Mouse (Mus musculus) midbrain, embryonic 10.5 days (tissue): ENCODE data around the gene Cubn. TPM values are rescaled to one million over a fixed set of nuclear protein-coding genes. Genes with fewer than 3 reads are reported as not detected.

Experiments used
- DNase-seq: peaks from one replicate; pipeline ENCODE4 v3.0.0-alpha.2; 2017; ENCODE audit warnings: low spot score
- H3K27ac ChIP-seq: fragments of 300-500 bp; sonication (generic); replicated peaks from 2 replicates; pipeline ENCODE4 v1.5.1; 2016; ENCODE audit warnings: mild to moderate bottlenecking
- H3K27me3 ChIP-seq: fragments of 300-500 bp; sonication (generic); 2 replicates; pipeline ENCODE4 v1.6.1; 2016; ENCODE audit warnings: low read depth, mild to moderate bottlenecking; ENCODE audit not compliant: poor library complexity, severe bottlenecking
- H3K36me3 ChIP-seq: fragments of 300-500 bp; sonication (generic); 2 replicates; pipeline ENCODE4 v1.6.1; 2016; ENCODE audit warnings: mild to moderate bottlenecking, moderate library complexity
- H3K4me1 ChIP-seq: fragments of 300-500 bp; sonication (generic); 2 replicates; pipeline ENCODE4 v1.6.1; 2016
- H3K4me3 ChIP-seq: fragments of 300-500 bp; sonication (generic); 2 replicates; pipeline ENCODE4 v1.5.1; 2016; ENCODE audit warnings: mild to moderate bottlenecking, moderate library complexity
- H3K9me3 ChIP-seq: fragments of 300-500 bp; sonication (generic); replicated peaks from 2 replicates; pipeline ENCODE4 v1.6.1; 2016; ENCODE audit warnings: mild to moderate bottlenecking
- WGBS: fragments of 180-500 bp; shearing (Covaris S2); methylation state at CpG from one replicate; pipeline ENCODE4 v1.1.7; 2016; 5-methylcytosine and 5-hydroxymethylcytosine counted together
- polyA plus RNA-seq: library from polyadenylated mRNA; unstranded; fragments of >200 nt; fragmentation: Nextera tagmentation; extraction: Ambion mirVana; gene quantifications from 2 replicates; pipeline ENCODE4 v1.2.1, GENCODE M21; 2016

Gene Cubn
- polyA plus RNA-seq, 1 experiment from 2014 or later: 0.48 TPM

DNA sequence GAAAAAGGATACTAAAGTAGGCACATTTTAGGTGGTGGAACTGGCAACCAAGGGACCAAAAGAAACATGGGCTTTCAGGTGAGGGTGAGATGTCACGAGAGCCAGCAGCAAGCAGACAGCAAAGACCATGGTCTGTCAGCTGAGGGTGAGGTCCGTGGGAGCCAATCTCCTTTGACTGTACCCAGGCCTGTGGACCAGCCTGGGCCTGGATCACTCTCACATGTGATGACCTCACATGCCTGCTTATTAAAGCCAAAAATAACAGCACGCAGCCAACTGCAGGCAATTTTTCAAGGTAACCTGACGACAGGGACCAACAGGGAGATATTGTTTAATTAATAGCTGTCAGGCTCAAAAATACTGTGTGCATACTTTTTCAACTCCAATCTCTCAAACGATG, 255.9 kb downstream of the Cubn start:
- no peak for DNase-seq
- peaks cover 10% of the 10 kb centered on the region for H3K4me1 ChIP-seq
- WGBS: 88% methylated on average over 5 of the region's 5 CpGs
- no peaks in the 10 kb centered on the region for H3K9me3 ChIP-seq
- no peaks in the 10 kb centered on the region for H3K36me3 ChIP-seq
- H3K27me3 ChIP-seq: no peaks in the 10 kb centered on the region
- no peak overlapping the region for H3K4me3 ChIP-seq
- no peak overlapping the region for H3K27ac ChIP-seq

DNA sequence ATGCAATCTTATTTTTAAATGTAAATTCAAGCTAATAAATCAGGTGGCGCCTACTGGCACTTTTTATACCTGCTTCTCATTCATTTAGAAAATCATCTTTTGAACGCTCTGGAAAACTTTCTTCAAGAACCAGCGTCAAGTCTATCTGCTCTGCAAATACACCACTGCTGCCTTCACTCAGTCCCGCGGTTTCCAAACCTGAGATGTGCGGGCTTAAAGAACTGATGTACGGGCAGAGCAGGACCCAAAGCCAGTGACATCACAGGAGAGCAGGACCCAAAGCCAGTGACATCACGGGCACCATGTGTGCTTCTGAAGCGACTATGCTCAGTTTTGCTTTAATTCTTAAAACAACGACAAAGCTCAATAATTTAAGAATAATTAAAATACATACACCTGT, 256.8 kb downstream of the Cubn start:
- DNase-seq: no peak

DNA sequence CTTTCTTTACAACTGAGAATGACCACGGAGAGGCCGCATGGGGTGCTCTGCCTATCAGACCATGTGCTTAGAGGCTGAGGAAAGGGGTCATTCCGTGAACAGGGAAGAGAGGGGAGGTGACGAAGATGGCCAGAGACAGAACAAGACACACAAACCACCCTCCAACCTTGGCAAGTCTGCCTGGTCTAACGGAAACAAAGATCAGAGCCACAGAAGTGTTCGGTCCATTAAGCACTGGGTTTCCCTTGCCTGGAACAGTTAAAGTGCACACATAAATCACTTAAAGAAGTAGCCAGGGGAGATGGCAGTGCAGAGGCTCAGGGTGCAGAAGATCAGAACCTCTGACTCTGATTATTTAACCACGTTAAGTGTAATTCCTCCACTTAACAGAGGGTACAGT, 257.7 kb downstream of the Cubn start:
- H3K27ac ChIP-seq: no peak overlapping the region
- H3K27me3 ChIP-seq: no peaks in the 10 kb centered on the region
- no peak overlapping the region for H3K4me3 ChIP-seq
- WGBS: 71% methylated on average over 7 of the region's 7 CpGs
- no peaks in the 10 kb centered on the region for H3K36me3 ChIP-seq
- 0 out of 2 replicates have a peak, but pooled peaks cover 4% of the 10 kb centered on the region for H3K4me1 ChIP-seq
- DNase-seq: no peak
- no peaks in the 10 kb centered on the region for H3K9me3 ChIP-seq

More for the DNA sequence above, 256.8 kb downstream of the Cubn start:
- Histone ChIP-seq H3K4me1 (0 out of 2 replicates have a peak, but pooled peaks cover 4% of the 10 kb centered on the region), H3K4me3 (no peak overlapping the region), H3K9me3 (no peaks in the 10 kb centered on the region), H3K27ac (no peak overlapping the region), H3K27me3 (no peaks in the 10 kb centered on the region), H3K36me3 (no peaks in the 10 kb centered on the region)
- WGBS: 93% methylated on average over 10 of the region's 10 CpGs

DNA sequence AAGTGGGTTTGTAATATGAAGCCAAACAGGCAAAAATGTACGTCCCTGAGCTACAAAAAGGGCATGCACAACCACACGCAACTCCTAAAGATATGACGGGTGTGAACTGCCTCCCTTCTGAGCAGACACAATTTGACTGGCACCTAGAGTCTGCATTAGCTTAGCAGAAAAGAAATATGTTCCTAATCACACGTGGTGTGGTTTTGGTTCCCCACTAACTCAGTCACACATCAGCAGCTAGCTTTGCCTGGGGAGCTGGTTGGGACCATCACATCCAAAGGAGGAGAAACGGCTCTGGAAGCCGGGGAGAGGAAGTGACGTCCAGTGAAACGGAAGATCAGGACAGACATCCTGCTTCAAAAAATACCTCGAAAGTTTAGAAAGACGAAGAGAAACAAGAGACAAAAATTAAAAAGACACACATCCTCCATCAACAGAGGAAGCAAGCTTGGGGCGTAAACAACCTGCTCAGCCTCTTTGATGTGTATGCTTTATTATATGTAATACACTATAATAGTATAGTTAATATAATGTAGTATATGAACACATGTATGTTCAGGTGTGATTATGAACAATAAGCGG, 258.3 kb downstream of the Cubn start:
- Histone ChIP-seq H3K9me3 (no peaks in the 10 kb centered on the region), H3K27me3 (no peaks in the 10 kb centered on the region), H3K27ac (no peak overlapping the region), H3K4me3 (no peak overlapping the region), H3K4me1 (0 out of 2 replicates have a peak, but pooled peaks cover 4% of the 10 kb centered on the region), H3K36me3 (no peaks in the 10 kb centered on the region)
- DNase-seq: no peak
- WGBS: 89% methylated on average over 12 of the region's 12 CpGs

DNA sequence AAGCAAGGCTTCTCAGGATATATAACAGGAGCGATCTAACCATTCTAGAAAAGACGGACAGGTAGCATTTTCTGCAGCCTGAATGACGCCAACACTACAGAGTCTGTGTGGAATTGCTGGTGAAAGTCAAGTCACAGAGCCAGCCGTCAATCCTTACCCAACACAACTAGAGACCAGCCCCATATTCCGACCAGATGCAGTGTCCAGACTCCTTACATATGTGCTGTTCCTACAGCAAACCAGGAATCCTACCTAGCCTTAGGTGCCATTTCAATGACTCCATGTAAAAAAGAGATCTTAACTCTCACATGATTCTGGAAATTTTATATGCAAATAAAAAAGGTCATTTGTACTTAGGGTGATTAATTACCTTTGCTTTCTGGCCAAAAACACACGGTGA, 259.3 kb downstream of the Cubn start:
- Histone ChIP-seq H3K36me3 (no peaks in the 10 kb centered on the region), H3K27me3 (no peaks in the 10 kb centered on the region), H3K4me1 (0 out of 2 replicates have a peak, but pooled peaks cover 4% of the 10 kb centered on the region), H3K27ac (no peak overlapping the region), H3K4me3 (no peak overlapping the region), H3K9me3 (no peaks in the 10 kb centered on the region)
- 93% methylated on average over 6 of the region's 6 CpGs for WGBS
- DNase-seq: no peak

DNA sequence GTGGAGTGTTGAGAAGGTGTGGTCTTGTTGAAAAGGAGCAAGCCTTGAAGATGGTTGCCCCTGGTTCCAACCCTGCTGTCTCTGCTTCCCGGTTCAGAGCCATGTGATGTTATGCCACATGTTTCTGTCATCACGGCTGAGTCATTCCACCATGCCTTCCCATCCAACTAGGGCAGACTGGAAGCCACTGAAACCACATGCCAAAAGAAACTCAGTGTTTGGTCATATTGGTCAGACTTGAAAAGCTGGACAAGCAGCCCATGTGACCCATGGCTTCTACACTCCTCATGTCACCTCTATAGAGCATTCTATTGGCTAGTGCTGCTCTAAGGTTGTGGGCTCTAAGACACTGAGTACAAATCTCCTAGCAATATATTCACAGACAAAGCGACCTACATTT, 261.9 kb downstream of the Cubn start:
- Histone ChIP-seq H3K4me3 (no peak overlapping the region), H3K4me1 (0 out of 2 replicates have a peak, but pooled peaks cover 4% of the 10 kb centered on the region), H3K27ac (no peak overlapping the region), H3K9me3 (no peaks in the 10 kb centered on the region), H3K27me3 (no peaks in the 10 kb centered on the region), H3K36me3 (no peaks in the 10 kb centered on the region)
- no peak for DNase-seq
- 88% methylated on average over 3 of the region's 3 CpGs for WGBS

Other genes starting within 250 kb of the Cubn start
- gene Rsu1, start 220.4 kb downstream of the Cubn start, polyA plus RNA-seq: 70.0 and 72.1 TPM in 2 replicates
- 9.3 and 9.5 TPM in 2 replicates for gene Trdmt1, start 52.9 kb upstream of the Cubn start, polyA plus RNA-seq
- gene Vim, start 82.1 kb upstream of the Cubn start, polyA plus RNA-seq: 1,116 and 1,227 TPM in 2 replicates